25 mouse cellular contexts compared by ENCODE assay signal in the genomic region with DNA sequence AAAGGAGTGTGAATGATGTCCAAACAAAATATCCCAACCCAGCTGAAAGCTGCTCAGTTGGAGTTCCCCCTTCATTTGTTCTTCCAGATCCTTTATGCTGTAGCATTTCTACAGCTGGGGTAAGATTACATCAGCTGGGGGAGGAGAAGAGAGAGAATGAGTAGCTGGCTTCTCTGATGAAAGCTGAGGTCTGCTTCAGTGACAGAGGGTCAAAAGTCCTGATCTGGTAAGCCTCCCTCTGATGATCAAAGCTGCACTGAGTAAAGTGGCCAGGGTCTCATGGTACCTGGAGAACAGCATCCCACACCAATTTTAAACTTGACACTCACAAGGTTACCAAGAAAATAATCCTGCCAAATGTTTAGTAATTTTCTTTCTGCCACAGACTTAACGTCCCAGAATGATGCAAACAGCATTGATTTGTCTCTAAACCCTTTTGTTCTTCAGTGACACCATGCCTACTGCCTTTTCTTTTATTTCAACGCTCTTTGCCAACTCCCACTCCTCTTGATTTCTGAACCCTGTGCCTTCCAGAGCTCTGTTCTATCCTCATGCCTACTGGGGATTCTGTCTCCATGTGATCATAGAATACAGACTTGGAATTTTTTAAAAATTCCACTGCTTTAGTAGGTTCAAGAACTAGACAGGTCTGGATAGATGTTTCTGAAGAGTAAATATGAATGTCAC.
"Had no signal": no experiment of that assay in that cellular context is flagged by ENCODE, and none has a peak within 500 bp of the region (broad histone marks: within the 10 kb centered on the region; RNA-seq: fewer than 3 reads in every experiment).

No protein-coding gene starts in this region.

- H3K4me1 ChIP-seq: heart, embryonic 10.5 days; heart, embryonic 12.5 days; hindbrain, embryonic 12.5 days; intestine, embryonic 15.5 days; limb, embryonic 10.5 days; limb, embryonic 12.5 days had no signal

- H3K4me2 ChIP-seq: heart, embryonic 12.5 days; hindbrain, embryonic 12.5 days; hindbrain, embryonic 14.5 days; intestine, embryonic 15.5 days; limb, embryonic 12.5 days; liver, embryonic 11.5 days had no signal

- H3K4me3 ChIP-seq: gastrocnemius, adult 2 months; heart, embryonic 10.5 days; heart, embryonic 12.5 days; hindbrain, embryonic 10.5 days; hindbrain, embryonic 12.5 days; intestine, embryonic 15.5 days; layer of hippocampus, adult 2 months; limb, embryonic 10.5 days; limb, embryonic 12.5 days had no signal

- H3K27me3 ChIP-seq: heart, embryonic 12.5 days; hindbrain, embryonic 12.5 days; intestine, embryonic 15.5 days; limb, embryonic 12.5 days had no signal

- H3K9ac ChIP-seq: heart, embryonic 12.5 days; hindbrain, embryonic 12.5 days; hindbrain, embryonic 14.5 days; intestine, embryonic 15.5 days; limb, embryonic 12.5 days; liver, embryonic 14.5 days had no signal

- H3K27ac ChIP-seq: gastrocnemius, adult 2 months; heart, embryonic 10.5 days; hindbrain, embryonic 10.5 days; hindbrain, embryonic 12.5 days; hindbrain, embryonic 14.5 days; intestine, embryonic 15.5 days; layer of hippocampus, adult 2 months; limb, embryonic 10.5 days; limb, embryonic 12.5 days; liver, embryonic 14.5 days had no signal

- DNase-seq: gastrocnemius, adult 2 months; gastrocnemius, postnatal 10 days; gastrocnemius, postnatal 25 days; heart, adult 18-20 months; heart, postnatal 10 days; heart, postnatal 4 days; kidney, adult 8-10 months; kidney, postnatal 14 days; kidney, postnatal 4 days; liver had no signal

- H3K36me3 ChIP-seq: heart, embryonic 10.5 days; heart, embryonic 12.5 days; hindbrain, embryonic 10.5 days; hindbrain, embryonic 12.5 days; intestine, embryonic 15.5 days; limb, embryonic 10.5 days; limb, embryonic 12.5 days had no signal

- ATAC-seq: forebrain, embryonic 16.5 days; hindbrain, embryonic 16.5 days; inflammation-experienced regulatory T-cells, adult 6 months; intestine, embryonic 15.5 days; intestine, postnatal 0 days had no signal

- H3K9me3 ChIP-seq: heart, embryonic 10.5 days; heart, embryonic 12.5 days; hindbrain, embryonic 10.5 days; hindbrain, embryonic 12.5 days; intestine, embryonic 15.5 days; limb, embryonic 10.5 days; limb, embryonic 12.5 days had no signal
